Mouse (Mus musculus): ENCODE data around the gene Slc2a8.

DNA sequence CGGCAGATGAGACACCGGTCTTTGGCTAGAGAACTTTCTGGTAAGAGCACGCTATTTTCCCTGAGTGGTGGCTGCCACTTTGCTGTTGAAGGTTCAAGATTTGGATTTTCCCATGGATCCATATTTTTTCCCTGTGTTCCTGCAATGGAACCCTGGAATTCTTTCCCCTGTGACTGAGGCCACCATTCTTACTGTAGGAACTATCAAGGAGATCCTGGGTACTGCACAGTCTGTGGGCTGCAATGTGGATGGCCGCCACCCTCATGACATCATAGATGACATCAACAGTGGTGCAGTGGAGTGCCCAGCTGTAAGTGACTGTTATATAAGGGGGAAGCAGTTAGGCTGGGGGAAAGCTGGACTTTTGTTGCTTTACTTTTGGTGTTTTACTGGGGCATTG lies 18.3 kb downstream of the Slc2a8 start:
- no peak for TF ChIP-seq POLR2A (IDR thresholded peaks at IDR 0.05; ENCODE audit: borderline replicate concordance, low read depth, low read length)
- TF ChIP-seq CTCF (IDR thresholded peaks at IDR 0.05; ENCODE audit: low read depth, low read length): no peak

Measured in bone marrow macrophage, adult 2 months (primary cell).